Mouse (Mus musculus) brain, embryonic 14.5 days (tissue): ENCODE results near the gene Trmt2a.

Experiments used
- CTCF ChIP-seq: fragments of 200-500 bp; IDR thresholded peaks from 2 replicates; pipeline ENCODE4 v1.5.1; 2012; ENCODE audit warnings: inconsistent platforms, mild to moderate bottlenecking, moderate library complexity, borderline replicate concordance; ENCODE audit not compliant: insufficient read depth, insufficient read length; ENCODE audit errors: extremely low read depth
- POLR2A ChIP-seq: fragments of 200-500 bp; IDR thresholded peaks from 2 replicates; pipeline ENCODE4 v1.6.1; 2012; ENCODE audit warnings: mild to moderate bottlenecking, inconsistent platforms, borderline replicate concordance; ENCODE audit not compliant: poor library complexity, insufficient read depth, insufficient read length, severe bottlenecking; ENCODE audit errors: extremely low read depth

DNA sequence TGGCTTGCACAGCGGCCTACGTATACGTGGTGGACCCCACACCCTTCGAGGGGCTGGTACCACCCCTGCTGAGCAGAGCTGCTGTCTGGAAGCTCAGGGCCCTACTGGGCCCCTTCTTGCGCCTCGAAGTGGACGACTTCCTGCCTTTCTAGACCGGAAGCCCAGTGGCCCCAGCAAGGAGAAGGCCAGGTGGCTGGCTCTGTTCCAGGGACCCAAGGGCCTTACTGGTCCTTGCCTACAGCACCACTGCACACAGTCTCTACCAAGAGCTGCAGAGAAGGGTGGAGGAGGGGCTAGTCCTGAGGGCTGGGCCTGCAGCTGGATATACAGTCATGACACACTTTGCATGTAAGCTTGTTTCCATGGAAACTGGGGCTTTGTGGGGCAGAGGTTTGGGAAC, 28.5 kb upstream of the Trmt2a start:
- TF ChIP-seq CTCF (no peak), POLR2A (no peak)
